Mouse (Mus musculus) CD4-positive, CD25-positive, alpha-beta regulatory T cell (primary cell): ENCODE results near the gene Ybx2. TPM values are rescaled to one million over a fixed set of nuclear protein-coding genes. Genes with fewer than 3 reads are reported as not detected.

Experiments
- polyA plus RNA-seq: library from polyadenylated mRNA; unstranded; fragments of 100-300 nt; shearing (Covaris generic); gene quantifications from one replicate; pipeline ENCODE4 v1.2.1, GENCODE M21; 2017

Gene Ybx2
- polyA plus RNA-seq: not detected

DNA sequence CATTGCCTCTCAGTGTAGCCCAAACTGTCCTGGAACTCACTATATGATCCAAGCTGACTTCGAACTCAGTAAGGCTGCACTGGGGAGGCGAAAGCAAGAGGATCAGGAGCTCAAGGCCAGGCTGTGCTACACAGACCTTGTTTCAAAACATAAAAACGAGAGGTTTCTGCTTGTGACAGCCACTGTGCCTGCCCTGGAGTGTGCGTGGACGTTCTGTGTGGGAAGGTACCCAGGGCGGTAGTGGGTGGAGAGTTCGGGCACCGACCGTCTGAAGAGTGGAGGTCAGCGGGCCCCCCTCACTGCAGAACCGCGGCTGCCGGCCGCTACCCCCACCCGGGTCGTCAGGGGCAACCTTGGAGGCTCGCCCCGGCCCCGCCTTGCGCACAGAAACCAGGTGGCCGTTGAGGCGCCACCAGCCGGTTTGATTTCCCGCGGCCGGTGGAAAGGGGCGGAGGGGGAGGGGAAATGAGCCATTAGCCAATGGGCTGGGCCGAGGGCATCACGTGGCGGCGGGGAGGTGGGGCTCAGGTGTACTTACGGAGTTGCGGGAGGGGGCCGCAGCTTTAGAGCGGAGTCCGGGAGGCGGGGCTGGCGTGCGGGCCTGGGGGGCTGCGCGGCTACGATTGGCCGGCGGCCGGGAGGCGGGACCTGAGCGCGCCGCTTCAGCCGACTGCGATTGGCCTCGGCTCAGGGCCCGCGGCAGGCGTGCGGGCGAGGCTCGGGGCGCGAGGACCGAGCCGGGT lies at the start of gene Ybx2:
Gene Ybx2, plus strand, starts transcription at position 660 of the 743 bp plus-strand sequence.

DNA sequence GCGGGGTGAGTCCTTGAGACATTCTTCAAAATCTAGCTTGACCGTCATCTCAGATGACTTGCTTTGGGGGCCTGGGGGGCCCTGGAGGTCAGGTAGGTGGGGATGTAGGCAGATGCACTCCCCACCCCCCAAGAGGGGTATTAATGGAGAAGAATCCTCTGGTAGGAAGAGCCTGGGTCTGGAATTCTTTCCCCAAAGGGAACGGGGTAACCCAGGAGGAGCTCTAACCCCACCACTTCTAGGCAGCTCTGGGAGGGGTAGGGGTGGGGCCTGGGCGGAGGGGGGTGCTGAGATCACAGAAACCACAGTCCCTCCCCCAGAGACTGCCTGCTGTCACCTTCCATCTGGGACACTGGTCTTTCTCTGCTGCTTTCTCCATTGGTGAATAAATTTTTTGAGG lies 40.3 kb upstream of the Ybx2 start, which contains the start of gene Acap1:
Gene Acap1, minus strand, starts transcription at position 249 of the 400 bp plus-strand sequence.

DNA sequence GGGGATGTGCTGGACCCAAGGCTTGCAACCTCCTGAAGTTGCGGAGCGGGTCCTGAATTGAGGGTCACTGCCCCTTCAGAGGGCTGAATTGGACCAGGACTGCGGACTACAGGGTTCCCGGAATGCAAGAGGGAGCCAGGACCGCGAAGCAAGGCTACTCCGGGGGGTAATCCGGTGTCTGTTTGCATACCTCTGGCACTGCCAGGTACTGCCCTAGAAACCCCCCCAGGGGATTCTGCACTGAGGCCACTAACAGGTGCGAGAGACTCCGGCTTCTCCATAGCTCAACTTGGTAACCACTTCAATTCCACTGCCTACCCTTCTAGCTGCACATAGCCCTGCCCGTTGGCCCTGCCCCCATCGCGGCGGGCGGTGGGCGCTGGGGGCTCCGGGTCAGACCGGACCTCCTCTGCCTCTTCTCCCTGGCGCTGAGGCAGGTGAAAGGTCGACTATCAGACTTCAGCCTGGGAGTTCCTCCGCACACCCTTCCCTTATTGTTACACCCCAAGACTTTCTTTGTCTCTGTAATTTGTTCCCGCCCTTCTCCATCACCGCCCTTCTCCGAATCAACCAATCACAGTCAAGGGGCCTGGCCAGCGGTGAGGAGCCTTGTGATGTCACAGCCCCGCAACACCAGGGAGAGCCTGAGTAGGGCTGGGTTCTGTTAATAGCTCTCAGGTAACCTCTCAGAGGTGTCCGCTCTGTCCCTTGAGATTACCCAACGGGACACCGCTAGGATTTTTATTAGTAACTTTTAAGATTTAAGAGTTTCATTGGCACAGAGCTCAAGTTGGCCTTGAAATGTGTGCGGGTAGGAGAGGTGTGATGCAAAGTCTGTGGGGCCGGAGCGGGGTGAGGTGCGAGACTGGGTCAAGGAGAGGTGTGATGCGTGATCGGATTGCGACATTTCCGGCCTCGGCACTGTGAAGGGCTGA lies 34.9 kb upstream of the Ybx2 start, which contains the start of the genes 2810408A11Rik and Neurl4:
Gene 2810408A11Rik, minus strand, starts transcription at position 517 of the 935 bp plus-strand sequence.
Gene Neurl4, plus strand, starts transcription at position 602 of the 935 bp plus-strand sequence.

DNA sequence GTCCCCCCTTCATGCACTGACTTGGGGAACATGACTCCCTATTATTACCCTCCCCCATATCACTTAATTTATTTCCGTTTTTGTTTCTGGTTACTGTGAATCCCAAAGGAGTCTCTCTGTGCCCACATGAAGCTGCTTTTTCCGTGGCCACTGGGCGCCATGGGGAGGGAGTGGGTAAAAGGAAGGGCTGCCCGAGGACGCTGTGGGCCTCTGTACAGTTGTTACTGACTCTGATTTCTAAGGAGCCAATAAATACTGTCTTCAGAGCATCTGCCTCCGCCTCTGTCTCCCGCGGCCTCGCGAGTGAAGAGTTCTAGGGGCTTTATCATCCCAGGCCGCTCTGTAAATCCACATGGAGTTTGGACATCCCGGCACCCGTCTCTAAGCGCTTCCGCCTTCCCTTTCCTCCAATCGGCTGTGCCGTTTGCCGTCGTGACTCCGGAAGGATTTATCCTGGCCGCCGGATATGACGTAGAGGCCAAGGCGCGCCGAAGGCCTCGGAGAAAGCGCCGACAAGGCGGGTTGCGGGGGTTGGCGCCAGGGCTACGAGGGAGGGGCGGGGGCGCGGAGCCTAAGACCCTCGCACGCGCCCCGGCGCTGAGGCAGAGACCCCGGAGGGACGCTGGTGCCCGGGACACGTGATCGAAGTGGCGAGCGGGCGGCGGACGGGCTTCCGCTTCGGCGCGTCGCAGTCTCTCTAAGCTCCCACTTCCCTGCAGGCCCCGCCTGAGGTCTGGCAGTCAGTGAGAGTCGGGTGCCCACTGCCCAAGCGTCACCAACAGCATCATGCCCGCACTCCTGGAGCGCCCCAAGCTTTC lies 21.8 kb upstream of the Ybx2 start, which contains the start of gene Gps2:
Gene Gps2, plus strand, starts transcription at position 335 of the 818 bp plus-strand sequence.

DNA sequence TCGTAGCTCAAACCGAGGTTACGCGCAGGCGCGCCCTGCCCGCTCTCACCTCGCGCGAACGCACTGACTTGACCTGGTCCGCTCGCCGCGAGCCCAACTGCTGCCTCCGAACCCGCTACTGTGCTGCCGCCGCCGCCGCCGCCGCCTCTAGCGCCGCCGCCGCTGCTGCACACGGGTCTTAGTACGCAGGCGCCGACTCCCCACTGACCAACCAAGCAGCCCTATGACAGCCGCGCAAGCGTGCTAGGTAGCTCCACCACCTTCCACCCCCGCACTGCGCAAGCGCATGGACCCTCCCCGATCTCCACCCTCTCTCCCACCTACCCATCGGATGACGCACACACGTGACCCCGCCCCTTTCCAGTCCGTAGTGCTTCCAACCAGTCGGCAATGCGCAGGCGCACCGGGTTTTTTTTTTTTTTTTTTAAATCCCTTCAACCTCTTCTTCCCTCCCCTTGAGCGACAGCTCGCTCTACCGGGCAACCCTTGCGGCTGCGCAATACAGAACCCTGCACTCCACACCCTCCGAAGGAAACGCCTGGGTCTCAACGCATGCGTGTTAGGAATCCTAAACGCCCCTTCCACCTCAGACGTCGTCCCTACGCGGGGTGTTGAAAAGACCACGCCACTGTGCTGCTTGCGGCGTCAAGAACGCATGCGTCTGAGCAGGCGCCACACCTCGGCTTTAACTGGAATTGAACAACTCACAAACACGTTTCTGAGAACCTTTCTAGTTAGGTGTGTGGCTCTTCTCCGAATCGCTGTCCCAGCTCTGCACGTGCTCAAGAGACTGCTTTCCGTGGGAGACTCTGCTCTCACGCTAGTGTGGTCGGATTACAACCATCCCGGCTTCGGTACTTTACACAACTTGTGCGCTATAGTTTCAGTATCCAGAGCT lies 14.2 kb upstream of the Ybx2 start, which contains the start of gene Eif5a:
Gene Eif5a, minus strand, starts transcription at position 845 of the 898 bp plus-strand sequence.

DNA sequence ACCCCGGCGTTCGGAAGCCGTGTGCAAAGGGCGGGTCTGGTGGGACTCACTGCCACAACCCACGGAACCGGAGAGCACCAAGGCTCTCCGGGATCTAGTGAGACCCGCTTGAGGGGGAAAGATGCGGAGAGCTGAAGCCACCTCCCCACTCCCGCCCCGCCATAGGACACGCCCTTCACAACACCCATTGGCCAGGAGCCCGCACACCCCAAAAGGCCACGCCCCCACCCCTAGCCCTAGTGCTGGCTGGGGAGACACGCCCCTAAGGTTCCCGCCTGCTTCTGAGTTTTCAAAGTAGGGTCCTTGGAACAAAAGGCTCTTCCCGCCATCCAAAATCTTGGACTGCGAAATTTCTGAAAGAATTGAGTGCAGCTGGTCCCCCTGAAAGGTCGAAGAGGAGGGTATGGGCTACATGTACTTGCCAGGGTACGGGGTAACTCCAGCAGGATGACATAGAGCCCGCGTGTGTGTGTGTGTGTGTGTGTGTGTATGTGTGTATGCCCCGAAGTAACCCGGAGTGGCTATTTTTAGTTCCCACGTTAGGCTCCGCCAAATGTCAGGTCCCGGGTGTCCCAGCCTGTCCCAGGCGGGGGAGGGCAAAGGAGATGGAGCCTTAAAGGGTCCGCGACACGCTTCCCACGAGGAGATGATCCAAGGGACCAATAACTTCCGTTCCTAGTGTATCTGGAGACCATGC lies 12.6 kb downstream of the Ybx2 start, which contains the start of gene Slc2a4:
Gene Slc2a4, minus strand, starts transcription at position 123 of the 697 bp plus-strand sequence.

DNA sequence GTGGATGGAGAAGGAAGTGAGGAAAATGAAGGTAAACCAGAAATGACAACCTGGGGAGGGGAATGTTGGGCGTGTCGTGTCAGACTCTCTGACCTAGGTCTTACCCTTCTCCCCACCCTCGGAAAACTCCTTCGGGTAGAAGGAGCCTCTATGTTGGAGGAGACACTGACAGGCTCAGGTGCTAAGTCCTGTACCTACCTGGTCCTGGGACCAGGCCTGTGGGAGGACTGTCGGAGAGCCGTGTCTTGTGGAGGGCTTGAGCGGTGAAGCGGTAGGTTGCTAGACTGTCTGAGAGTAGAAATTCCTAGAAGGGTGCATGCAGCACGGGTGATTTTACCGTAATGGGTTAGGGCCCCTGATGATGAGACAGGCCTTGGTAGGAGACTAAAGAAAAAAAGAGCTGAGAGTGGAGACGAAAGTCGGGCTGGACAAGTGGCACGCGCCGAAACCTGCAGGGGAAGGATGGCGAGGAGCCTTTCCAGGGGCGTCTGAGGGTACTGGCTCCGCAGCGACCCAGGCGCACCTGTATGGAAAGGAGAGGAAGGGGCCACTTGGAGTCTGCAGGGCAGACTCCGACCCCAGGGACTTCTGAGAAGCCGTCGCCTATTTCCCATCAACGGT lies 29.2 kb downstream of the Ybx2 start, which contains the start of gene Cldn7:
Gene Cldn7, plus strand, starts transcription at position 130 of the 621 bp plus-strand sequence.

DNA sequence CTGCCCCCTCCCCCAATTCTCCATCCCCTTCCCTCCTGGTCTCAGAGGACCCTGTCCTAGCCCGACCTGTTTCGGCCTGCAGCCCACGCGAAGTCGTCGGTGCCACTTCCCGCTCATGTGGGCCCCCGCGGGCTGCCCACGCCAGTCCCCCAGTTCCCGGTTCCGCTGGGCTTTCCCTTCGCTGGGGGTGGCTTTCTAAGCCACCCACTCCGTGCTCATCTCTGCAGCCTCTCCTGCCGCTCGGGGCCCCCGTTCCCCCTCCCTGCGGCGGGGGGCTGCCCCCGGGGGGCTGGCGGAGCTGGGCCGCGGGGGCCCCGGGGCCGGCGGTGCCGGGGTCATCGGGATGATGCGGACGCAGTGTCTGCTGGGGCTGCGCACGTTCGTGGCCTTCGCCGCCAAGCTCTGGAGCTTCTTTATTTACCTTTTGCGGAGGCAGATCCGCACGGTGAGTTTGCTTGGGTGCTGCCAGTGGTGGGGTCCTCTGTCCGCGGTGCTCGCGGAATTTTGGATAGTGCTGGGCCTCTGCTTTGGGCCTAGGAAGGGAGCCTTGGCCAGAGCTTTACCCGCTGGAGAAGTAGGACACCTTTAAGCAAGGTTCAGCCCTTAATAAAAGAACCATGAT lies 45.7 kb downstream of the Ybx2 start, which contains the start of gene Ctdnep1:
Gene Ctdnep1, plus strand, starts transcription at position 16 of the 622 bp plus-strand sequence.

DNA sequence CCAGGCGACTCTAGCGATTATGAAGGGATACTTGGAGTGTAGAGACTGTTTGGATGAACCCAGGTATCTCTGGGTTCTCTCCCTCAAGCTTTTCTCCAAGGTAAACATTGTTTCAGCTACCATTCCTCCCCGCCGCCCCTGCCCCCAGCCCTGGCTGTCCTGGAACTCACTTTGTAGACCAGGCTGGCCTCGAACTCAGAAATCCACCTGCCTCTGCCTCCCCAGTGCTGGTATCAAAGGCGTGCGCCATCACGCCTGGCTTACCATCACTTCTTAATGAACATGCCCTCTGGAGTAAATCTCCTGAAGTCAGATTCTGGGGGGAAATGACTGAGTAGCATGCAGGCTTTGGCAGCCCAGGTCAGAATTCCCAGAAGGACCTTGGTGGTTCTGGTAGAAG lies 46.6 kb downstream of the Ybx2 start, which contains the start of gene Elp5:
Gene Elp5, minus strand, starts transcription at position 293 of the 400 bp plus-strand sequence.

Other genes starting within 250 kb of the Ybx2 start
- gene Tnfsf12, start 239.9 kb upstream of the Ybx2 start, polyA plus RNA-seq: not detected
- gene Tnfsfm13, start 239.7 kb upstream of the Ybx2 start, polyA plus RNA-seq: not detected
- 50.4 TPM for gene Polr2a, start 177.2 kb upstream of the Ybx2 start, polyA plus RNA-seq
- 0.12 TPM for gene Slc35g3, start 173.8 kb upstream of the Ybx2 start, polyA plus RNA-seq
- 5.5 TPM for gene Zbtb4, start 169.9 kb upstream of the Ybx2 start, polyA plus RNA-seq
- 3.7 TPM for gene Chrnb1, start 139.9 kb upstream of the Ybx2 start, polyA plus RNA-seq
- not detected for gene Fgf11, start 133.9 kb upstream of the Ybx2 start, polyA plus RNA-seq
- not detected for gene Tmem102, start 130.2 kb upstream of the Ybx2 start, polyA plus RNA-seq
- not detected for gene Gm39566, start 120.5 kb upstream of the Ybx2 start, polyA plus RNA-seq
- not detected for gene Spem2, start 117.3 kb upstream of the Ybx2 start, polyA plus RNA-seq
- not detected for gene Spem1, start 113.6 kb upstream of the Ybx2 start, polyA plus RNA-seq
- gene Nlgn2, start 98.0 kb upstream of the Ybx2 start, polyA plus RNA-seq: 0.85 TPM
- 77.8 TPM for gene Tmem256, start 97.3 kb upstream of the Ybx2 start, polyA plus RNA-seq
- 32.7 TPM for gene Plscr3, start 89.4 kb upstream of the Ybx2 start, polyA plus RNA-seq
- not detected for gene Tnk1, start 77.1 kb upstream of the Ybx2 start, polyA plus RNA-seq
- gene Tmem95, start 57.8 kb upstream of the Ybx2 start, polyA plus RNA-seq: not detected
- 1.3 TPM for gene Kctd11, start 54.4 kb upstream of the Ybx2 start, polyA plus RNA-seq
- 552 TPM for gene Acap1, start 40.3 kb upstream of the Ybx2 start, polyA plus RNA-seq
- gene 2810408A11Rik, start 34.8 kb upstream of the Ybx2 start, polyA plus RNA-seq: 4.4 TPM
- 7.7 TPM for gene Neurl4, start 34.7 kb upstream of the Ybx2 start, polyA plus RNA-seq
- gene Gps2, start 21.9 kb upstream of the Ybx2 start, polyA plus RNA-seq: 203 TPM
- 1,414 TPM for gene Eif5a, start 13.8 kb upstream of the Ybx2 start, polyA plus RNA-seq
- not detected for gene Slc2a4, start 12.4 kb downstream of the Ybx2 start, polyA plus RNA-seq
- gene Cldn7, start 29.0 kb downstream of the Ybx2 start, polyA plus RNA-seq: not detected
- 60.1 TPM for gene Ctdnep1, start 45.4 kb downstream of the Ybx2 start, polyA plus RNA-seq
- 67.1 TPM for gene Elp5, start 46.7 kb downstream of the Ybx2 start, polyA plus RNA-seq
- gene Gabarap, start 55.3 kb downstream of the Ybx2 start, polyA plus RNA-seq: 380 TPM
- gene Phf23, start 60.0 kb downstream of the Ybx2 start, polyA plus RNA-seq: 88.2 TPM
- gene Dvl2, start 64.8 kb downstream of the Ybx2 start, polyA plus RNA-seq: 32.1 TPM
- 110 TPM for gene Acadvl, start 79.6 kb downstream of the Ybx2 start, polyA plus RNA-seq
- 6.1 TPM for gene Dlg4, start 81.1 kb downstream of the Ybx2 start, polyA plus RNA-seq
- gene Asgr1, start 118.3 kb downstream of the Ybx2 start, polyA plus RNA-seq: not detected
- gene Asgr2, start 156.8 kb downstream of the Ybx2 start, polyA plus RNA-seq: not detected
- not detected for gene Mgl2, start 194.5 kb downstream of the Ybx2 start, polyA plus RNA-seq
- gene Clec10a, start 220.4 kb downstream of the Ybx2 start, polyA plus RNA-seq: not detected